Mouse (Mus musculus): ENCODE measurements around the gene D430042O09Rik.

DNA sequence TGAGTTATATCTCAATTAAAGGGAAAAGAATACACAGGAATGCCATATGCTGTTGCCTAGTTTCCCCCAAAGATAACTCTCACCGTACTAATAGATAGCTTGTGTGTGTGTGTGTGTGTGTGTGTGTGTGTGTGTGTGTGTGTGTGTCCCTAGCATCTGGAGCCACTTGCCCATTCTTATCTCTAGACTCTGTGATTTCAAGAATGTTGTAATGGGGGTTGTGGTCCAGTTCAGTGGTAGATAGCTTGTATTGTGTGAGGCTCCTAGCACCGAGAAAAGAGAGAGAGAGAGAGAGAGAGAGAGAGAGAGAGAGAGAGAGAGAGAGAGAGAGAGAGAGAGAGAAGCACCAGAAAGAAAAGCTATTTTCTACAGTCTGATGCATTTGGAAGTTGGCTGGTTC lies 118.7 kb downstream of the D430042O09Rik start:
- TF ChIP-seq POLR2A (IDR thresholded peaks at IDR 0.05; ENCODE audit: low read depth, low read length) (no peak), CTCF (IDR thresholded peaks at IDR 0.05; ENCODE audit: borderline replicate concordance, insufficient read depth, low read length) (no peak)
